Mouse (Mus musculus) T-cell, adult 66 days (primary cell): ENCODE data around the gene 4930568D16Rik. TPM values are rescaled to one million over a fixed set of nuclear protein-coding genes. Genes with fewer than 3 reads are reported as not detected.

ENCODE experiments used
- total RNA-seq, 2 experiments: library from RNA; stranded (reverse); gene quantifications; 3 replicates in 1 of 2; 4 replicates in 1 of 2; pipeline ENCODE4 v1.2.4; 2023

Gene 4930568D16Rik
- not detected for total RNA-seq

GRCm38 (mm10) chr2:35367629-35368028 lies at the start of gene 4930568D16Rik:
TSS of gene 4930568D16Rik (minus strand) at chr2:35367729.

GRCm38 (mm10) chr2:35397096-35397495 lies 29.6 kb upstream of the 4930568D16Rik start, which contains the start of gene 4930402F06Rik:
TSS of gene 4930402F06Rik (minus strand) at chr2:35397175.

DNA sequence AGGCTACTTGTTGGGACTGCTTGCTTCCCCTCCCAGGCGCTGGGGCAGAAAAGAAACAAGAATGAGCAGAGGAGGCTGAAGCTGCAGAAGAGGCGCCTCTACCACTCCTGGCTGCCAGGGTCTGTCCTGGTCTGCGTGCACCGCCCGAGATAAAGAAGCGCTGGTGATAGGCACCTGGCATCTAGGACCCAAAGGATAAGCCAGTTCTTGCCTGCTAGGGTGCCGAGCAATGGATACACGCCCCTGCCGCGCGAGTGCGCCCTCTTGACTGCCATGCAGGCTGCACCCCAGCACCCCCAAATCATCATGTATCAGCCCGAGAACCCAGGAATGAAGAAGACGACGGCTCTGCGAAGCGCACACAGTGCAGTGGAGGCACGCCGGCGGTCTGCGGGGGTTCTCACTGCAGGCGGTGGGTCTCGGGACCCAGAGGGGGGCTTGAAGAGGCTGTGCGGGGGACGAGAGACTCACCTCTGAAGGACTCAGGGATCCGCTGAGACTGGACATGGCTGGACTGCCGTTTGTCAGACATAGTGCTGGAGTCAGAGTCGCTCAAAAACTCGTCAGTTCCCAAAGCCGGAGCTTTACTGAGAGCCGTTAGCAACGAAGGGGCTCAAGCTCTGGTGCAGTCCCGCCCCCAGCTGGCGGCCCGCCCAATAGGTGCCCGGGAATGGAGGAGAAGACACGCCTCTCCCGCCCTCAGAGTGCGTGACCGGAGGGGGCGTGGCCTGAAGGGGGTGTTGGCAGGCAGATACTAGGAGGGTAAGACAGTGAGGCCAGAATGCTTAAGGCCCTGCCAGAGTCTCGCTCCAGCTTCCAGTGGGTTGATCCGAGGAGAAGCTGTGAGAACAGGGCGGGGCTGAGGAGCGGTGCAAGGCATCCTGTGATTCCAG lies 30.9 kb downstream of the 4930568D16Rik start, which contains the start of gene Stom:
Gene Stom (minus strand): TSS at position 589 of the 893 bp plus-strand sequence.

Other genes with a start within 250 kb of the 4930568D16Rik start
- 100 to 1,000 TPM; 161 to 166 TPM for gene Rab14, start 166.6 kb downstream of the 4930568D16Rik start, total RNA-seq
- 10 to 100 TPM; 16.6 to 17.0 TPM for gene Gsn, start 111.3 kb downstream of the 4930568D16Rik start, total RNA-seq
- gene Stom, start 30.8 kb downstream of the 4930568D16Rik start, total RNA-seq, result 1 to 10 TPM in 1 of 2 experiments, under 1 TPM in 1; 0.92 to 2.7 TPM
- not detected for gene 4930402F06Rik, start 29.4 kb upstream of the 4930568D16Rik start, total RNA-seq
- gene Ggta1, start 95.5 kb upstream of the 4930568D16Rik start, total RNA-seq, result 10 to 100 TPM; 12.1 to 18.0 TPM
- under 1 TPM; 0.67 to 0.77 TPM for gene Dab2ip, start 190.5 kb upstream of the 4930568D16Rik start, total RNA-seq